Mouse (Mus musculus): ENCODE data around the gene Daglb.

- peak; percentile 94 for TF ChIP-seq CTCF (IDR thresholded peaks at IDR 0.05; ENCODE audit: extremely low read depth, insufficient read depth, insufficient read length, insufficient replicate concordance)
- TF ChIP-seq POLR2A (IDR thresholded peaks at IDR 0.05; ENCODE audit: low read depth, low read length), result no peak
These were observed 83.0 kb downstream of the Daglb start for GRCm38 (mm10) chr5:143547384-143547783.
